Mouse (Mus musculus) heart, embryonic 15.5 days (tissue): ENCODE results near the gene Foxn3. TPM values are rescaled to one million over a fixed set of nuclear protein-coding genes. Genes with fewer than 3 reads are reported as not detected.

Experiments
- ATAC-seq: fragments of 200-750 bp; cut with Nextera tagmentation; replicated peaks from 2 replicates; pipeline ENCODE4 v1.8.0; 2017; ENCODE audit warnings: low read depth, moderate TSS enrichment; ENCODE audit not compliant: insufficient number of reproducible peaks, insufficient read depth, low FRiP score
- H3K27ac ChIP-seq: fragments of 300-500 bp; sonication (generic); 2 replicates; pipeline ENCODE4 v1.5.1; 2015; ENCODE audit warnings: mild to moderate bottlenecking, inconsistent platforms
- H3K27me3 ChIP-seq: fragments of 300-500 bp; sonication (generic); 2 replicates; pipeline ENCODE4 v1.6.1; 2015; ENCODE audit warnings: inconsistent platforms
- H3K36me3 ChIP-seq: fragments of 300-500 bp; sonication (generic); 2 replicates; pipeline ENCODE4 v1.6.1; 2015; ENCODE audit warnings: mild to moderate bottlenecking, inconsistent platforms
- H3K4me1 ChIP-seq: fragments of 300-500 bp; sonication (generic); replicated peaks from 2 replicates; pipeline ENCODE4 v1.6.1; 2015; ENCODE audit warnings: inconsistent platforms
- H3K4me2 ChIP-seq: fragments of 300-500 bp; sonication (generic); 2 replicates; pipeline ENCODE4 v1.6.1; 2015; ENCODE audit warnings: inconsistent platforms, mild to moderate bottlenecking, moderate library complexity
- H3K4me3 ChIP-seq: fragments of 300-500 bp; sonication (generic); 2 replicates; pipeline ENCODE4 v1.5.1; 2015; ENCODE audit warnings: mild to moderate bottlenecking, inconsistent platforms
- H3K9ac ChIP-seq: fragments of 300-500 bp; sonication (generic); 2 replicates; pipeline ENCODE4 v1.6.1; 2015; ENCODE audit warnings: mild to moderate bottlenecking, inconsistent platforms
- H3K9me3 ChIP-seq: fragments of 300-500 bp; sonication (generic); replicated peaks from 2 replicates; pipeline ENCODE4 v1.6.1; 2016; ENCODE audit warnings: inconsistent platforms
- WGBS: fragments of 180-500 bp; shearing (Covaris S2); methylation state at CpG from one replicate; pipeline ENCODE4 v1.1.7; 2015; ENCODE audit warnings: mixed read lengths; 5-methylcytosine and 5-hydroxymethylcytosine counted together
- polyA plus RNA-seq: library from polyadenylated mRNA; unstranded; fragments of >200 nt; fragmentation: Nextera tagmentation; extraction: Ambion mirVana; gene quantifications from 2 replicates; pipeline ENCODE4 v1.2.1, GENCODE M21; 2015

Gene Foxn3
- polyA plus RNA-seq, 1 experiment from 2014 or later = 57.5 TPM

DNA sequence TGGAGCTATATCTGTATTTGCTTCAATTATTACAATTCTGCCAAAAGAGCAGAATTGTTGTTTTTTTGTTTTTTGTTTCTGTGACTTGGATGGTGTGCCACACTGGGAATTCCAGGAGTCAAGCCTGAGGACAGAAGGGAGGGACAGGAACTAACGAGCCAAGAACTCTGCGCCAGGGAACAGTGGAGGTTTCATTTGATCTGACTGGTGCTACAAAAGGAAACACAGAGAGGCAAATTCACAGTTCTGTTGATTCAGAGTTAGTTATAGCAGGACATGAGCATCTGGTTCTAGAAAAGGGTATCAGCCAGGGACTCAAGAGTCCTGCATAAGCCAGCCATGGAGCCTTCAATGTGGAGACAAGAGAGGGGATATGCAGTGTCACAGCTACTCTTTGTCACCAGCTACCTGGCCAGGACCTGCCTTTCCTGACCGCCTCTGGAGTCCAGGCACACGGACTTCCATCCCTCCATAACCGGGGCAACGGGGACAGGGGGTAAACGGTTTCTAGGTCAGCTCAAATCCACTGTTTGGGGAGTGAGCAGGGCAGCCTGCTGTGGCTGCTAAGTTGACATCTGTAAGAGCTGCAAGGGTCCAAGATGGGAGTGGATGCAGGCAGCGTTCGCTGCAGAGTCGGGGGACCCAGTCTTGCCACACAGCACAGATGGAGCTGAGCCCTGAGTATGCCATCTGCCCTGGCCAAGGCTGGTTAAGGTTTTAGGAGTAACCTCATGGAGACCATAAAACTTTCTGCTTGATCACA is 316.2 kb downstream of the Foxn3 start:
- Histone ChIP-seq H3K27ac (no peak overlapping the region), H3K9ac (no peak overlapping the region), H3K27me3 (no peaks in the 10 kb centered on the region), H3K4me1 (peaks cover 29% of the 10 kb centered on the region), H3K36me3 (no peaks in the 10 kb centered on the region), H3K4me3 (no peak overlapping the region), H3K4me2 (no peak overlapping the region), H3K9me3 (no peaks in the 10 kb centered on the region)
- 83% methylated on average over 10 of the region's 10 CpGs for WGBS
- 0 out of 2 replicates have a peak, but pooled peaks have one; percentile 10 for ATAC-seq

DNA sequence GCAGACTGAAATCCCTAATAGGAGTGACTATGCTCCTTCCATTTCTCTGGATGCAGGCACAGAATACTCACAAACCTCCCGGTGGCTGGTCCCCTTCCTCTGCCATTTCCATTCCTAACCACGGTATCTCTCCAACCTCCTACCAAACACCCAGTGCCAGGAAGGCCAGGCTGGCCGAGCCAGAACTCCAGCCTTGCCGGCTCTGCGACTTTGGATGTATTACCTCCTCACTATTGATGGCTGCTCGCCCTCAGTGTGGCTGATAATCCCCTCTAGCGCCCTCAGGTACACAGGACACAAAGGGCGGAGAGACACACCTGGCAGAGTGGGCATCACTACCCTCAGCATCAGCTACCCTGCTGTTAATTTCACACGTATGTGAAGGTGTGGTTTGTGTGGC is 318.7 kb downstream of the Foxn3 start:
- no peak overlapping the region for H3K27ac ChIP-seq

DNA sequence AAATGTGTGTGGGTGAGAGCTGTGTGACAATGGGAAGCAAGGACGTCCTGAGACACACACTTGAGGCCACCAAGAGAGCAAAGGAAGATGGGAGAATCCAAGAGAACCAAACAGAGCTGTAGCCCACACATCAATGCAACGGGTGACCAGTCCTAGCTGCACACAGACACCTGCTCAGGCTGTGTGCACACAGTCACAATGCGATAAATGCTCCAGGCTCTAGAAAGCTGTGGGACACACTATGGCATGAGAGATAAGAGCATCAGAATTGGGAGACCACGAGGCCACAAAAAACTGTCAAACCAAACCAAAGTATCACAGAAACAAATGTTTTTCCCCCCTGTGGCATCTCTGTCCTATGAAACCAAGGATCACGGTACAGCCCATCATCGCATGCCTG is 319.1 kb downstream of the Foxn3 start:
- no peak overlapping the region for H3K27ac ChIP-seq
- H3K27me3 ChIP-seq = no peaks in the 10 kb centered on the region
- no peak overlapping the region for H3K9ac ChIP-seq
- H3K4me1 ChIP-seq = peaks cover 27% of the 10 kb centered on the region
- WGBS = 80% methylated on average over 6 of the region's 6 CpGs
- H3K4me2 ChIP-seq = no peak overlapping the region
- H3K36me3 ChIP-seq = no peaks in the 10 kb centered on the region
- H3K9me3 ChIP-seq = no peaks in the 10 kb centered on the region
- ATAC-seq = no peak
- H3K4me3 ChIP-seq = no peak overlapping the region

More for the DNA sequence above, 318.7 kb downstream of the Foxn3 start:
- Histone ChIP-seq H3K36me3 (no peaks in the 10 kb centered on the region), H3K9me3 (no peaks in the 10 kb centered on the region), H3K9ac (no peak overlapping the region), H3K4me2 (no peak overlapping the region), H3K4me3 (no peak overlapping the region), H3K4me1 (peaks cover 25% of the 10 kb centered on the region), H3K27me3 (no peaks in the 10 kb centered on the region)
- ATAC-seq = no peak
- 88% methylated on average over 9 of the region's 9 CpGs for WGBS

DNA sequence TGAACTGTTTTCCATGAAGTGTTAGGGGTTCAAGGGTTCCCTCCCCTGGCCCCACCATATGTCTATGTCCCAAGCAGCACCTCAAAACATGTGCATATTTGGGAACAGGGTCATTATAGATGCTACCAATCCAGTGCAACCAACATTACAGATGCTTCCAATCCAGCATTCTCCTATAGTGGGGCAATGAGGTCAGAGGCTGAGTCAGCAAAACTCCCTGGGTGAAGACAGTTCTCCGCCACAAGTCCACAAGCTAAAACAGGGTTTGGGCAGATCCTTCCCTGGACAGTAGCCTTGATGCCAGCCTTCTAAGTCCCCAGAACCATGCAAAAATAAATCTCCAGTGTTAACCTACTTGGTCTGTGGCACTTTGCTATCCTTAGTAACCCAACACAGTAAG is 320.1 kb downstream of the Foxn3 start:
- 84% methylated on average over 1 of the region's 1 CpGs for WGBS
- ATAC-seq = no peak
- H3K9ac ChIP-seq = no peak overlapping the region

DNA sequence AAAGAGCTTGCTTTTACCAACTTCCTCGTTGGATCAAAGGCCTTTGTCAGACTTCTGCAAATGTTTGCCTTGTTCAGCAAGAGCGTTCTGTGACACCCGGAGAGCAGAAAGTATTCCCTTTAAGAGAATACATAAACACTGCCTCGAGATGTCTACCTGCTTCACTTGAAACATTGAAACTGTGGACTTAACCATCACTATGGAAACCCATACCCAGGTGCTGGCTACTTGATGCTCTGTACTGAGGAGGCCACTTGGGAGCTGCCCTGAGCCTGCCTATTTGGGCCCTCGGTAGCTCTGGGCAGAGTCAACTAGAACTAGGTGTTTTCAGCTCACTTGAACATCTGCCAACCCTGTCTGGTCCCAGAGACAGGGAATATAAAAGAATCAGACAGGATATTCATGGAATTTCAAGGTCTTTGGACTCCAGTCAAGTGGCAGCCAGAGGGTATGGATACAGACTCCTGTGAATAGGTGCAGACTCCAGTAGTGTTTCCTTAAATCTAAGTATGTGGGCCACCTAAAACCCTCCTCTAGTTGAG is 323.1 kb downstream of the Foxn3 start:
- Histone ChIP-seq H3K36me3 (no peaks in the 10 kb centered on the region), H3K4me3 (no peak overlapping the region), H3K27me3 (no peaks in the 10 kb centered on the region), H3K4me2 (no peak overlapping the region), H3K9me3 (no peaks in the 10 kb centered on the region), H3K4me1 (peaks cover 28% of the 10 kb centered on the region), H3K9ac (no peak overlapping the region), H3K27ac (peak overlapping the region; percentile 21; the same call in 1 of the 2 replicates)
- WGBS = 60% methylated on average over 5 of the region's 5 CpGs
- no peak for ATAC-seq

More for the DNA sequence above, 320.1 kb downstream of the Foxn3 start:
- Histone ChIP-seq H3K4me1 (peaks cover 28% of the 10 kb centered on the region), H3K4me3 (no peak overlapping the region), H3K4me2 (no peak overlapping the region), H3K9me3 (no peaks in the 10 kb centered on the region), H3K27me3 (no peaks in the 10 kb centered on the region), H3K36me3 (no peaks in the 10 kb centered on the region), H3K27ac (no peak overlapping the region)

DNA sequence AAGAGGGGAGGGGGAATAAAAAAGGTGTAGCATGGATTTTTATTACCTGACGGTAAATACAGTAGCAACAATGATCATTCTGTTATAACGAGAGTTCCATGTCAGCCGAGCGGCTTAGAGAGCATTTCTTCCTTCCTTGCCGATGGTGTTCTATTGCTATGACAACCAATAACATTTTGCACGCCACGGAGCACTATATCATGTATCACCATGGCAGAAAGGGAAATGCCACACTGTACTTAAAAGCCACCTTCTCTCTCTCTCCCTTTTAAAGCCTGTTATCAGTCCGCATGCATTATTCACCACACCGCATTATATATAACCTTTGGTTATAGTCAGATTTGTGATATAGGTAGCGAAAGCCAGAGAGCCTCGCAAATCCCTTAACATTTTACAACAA is 323.6 kb downstream of the Foxn3 start:
- no peak for ATAC-seq
- no peaks in the 10 kb centered on the region for H3K27me3 ChIP-seq
- no peak overlapping the region for H3K4me2 ChIP-seq
- WGBS = 72% methylated on average over 11 of the region's 11 CpGs
- no peak overlapping the region for H3K4me3 ChIP-seq
- no peaks in the 10 kb centered on the region for H3K9me3 ChIP-seq
- peaks cover 26% of the 10 kb centered on the region for H3K4me1 ChIP-seq
- H3K36me3 ChIP-seq = no peaks in the 10 kb centered on the region
- H3K27ac ChIP-seq = peak overlapping the region; percentile 21; the same call in 1 of the 2 replicates
- no peak overlapping the region for H3K9ac ChIP-seq

DNA sequence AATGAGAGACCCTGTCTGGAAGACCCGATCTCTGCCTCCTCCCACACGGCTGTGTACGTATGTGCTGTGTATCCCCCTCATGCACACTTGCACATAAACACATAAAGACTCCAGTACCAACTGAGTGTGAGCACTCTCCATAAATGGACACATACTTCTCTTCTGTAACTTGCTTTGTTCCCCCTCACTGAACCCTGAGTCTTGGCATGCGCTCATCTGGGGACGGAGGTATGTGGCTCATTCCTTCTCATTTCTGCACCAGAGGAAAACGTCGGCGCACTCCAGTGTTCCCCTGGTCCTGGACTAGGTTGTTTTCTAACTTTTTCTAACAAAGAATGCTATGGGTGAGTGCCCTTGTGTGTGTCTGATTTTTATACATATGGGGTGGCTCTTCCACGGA is 325.9 kb downstream of the Foxn3 start:
- Histone ChIP-seq H3K9me3 (no peaks in the 10 kb centered on the region), H3K4me1 (peaks cover 44% of the 10 kb centered on the region), H3K27me3 (no peaks in the 10 kb centered on the region), H3K9ac (no peak overlapping the region), H3K27ac (no peak overlapping the region), H3K36me3 (no peaks in the 10 kb centered on the region), H3K4me3 (no peak overlapping the region), H3K4me2 (no peak overlapping the region)
- ATAC-seq = no peak
- 84% methylated on average over 9 of the region's 9 CpGs for WGBS

DNA sequence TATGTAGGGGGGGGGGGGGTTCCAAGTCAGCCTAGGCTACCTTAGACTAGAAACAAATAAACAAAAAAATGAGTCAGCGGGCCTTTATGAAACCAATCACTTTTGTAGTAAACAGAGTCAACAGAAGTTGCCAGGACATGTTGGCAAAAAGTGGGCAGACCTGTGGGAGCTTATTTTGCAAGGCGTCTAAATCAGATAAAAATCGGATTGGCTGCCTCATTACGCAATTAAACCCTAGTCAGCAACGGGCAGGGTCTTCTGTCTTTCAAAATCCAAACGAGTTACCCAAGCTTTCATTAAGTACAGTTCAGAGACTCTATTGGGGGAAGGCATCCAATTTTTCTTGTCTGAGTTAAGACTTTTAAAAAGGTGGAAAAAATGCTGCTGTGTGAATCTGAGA is 329.0 kb downstream of the Foxn3 start:
- Histone ChIP-seq H3K9ac (no peak overlapping the region), H3K27me3 (no peaks in the 10 kb centered on the region), H3K36me3 (no peaks in the 10 kb centered on the region), H3K27ac (no peak overlapping the region), H3K4me2 (no peak overlapping the region), H3K4me1 (peaks cover 31% of the 10 kb centered on the region), H3K4me3 (no peak overlapping the region), H3K9me3 (no peaks in the 10 kb centered on the region)
- WGBS = 62% methylated on average over 6 of the region's 6 CpGs
- no peak for ATAC-seq

DNA sequence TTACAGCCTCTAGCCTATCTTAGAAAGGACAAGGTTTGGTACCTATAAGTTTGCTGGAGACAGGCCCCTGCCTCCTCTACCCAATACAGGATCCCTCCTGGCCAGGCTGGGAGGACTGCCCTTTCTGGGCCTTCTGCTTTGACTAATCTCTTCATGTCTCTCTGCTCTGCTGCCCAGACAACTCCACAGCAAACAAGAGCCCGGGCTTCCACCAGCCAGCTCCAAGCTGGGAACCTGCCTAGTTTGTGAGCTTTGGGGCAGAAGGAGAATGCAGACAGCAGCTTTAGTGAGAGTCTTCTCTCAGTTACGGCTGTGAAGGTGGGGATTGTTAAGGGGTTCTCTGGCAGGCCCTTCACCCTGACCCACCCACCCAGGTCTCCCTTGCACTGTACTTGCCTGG is 330.0 kb downstream of the Foxn3 start:
- no peak for ATAC-seq
- peaks cover 26% of the 10 kb centered on the region for H3K4me1 ChIP-seq
- H3K4me2 ChIP-seq = no peak overlapping the region
- WGBS = 63% methylated on average over 2 of the region's 2 CpGs
- peak overlapping the region; percentile 55 for H3K27ac ChIP-seq
- H3K36me3 ChIP-seq = no peaks in the 10 kb centered on the region
- H3K27me3 ChIP-seq = no peaks in the 10 kb centered on the region
- H3K4me3 ChIP-seq = no peak overlapping the region
- no peaks in the 10 kb centered on the region for H3K9me3 ChIP-seq
- no peak overlapping the region for H3K9ac ChIP-seq

DNA sequence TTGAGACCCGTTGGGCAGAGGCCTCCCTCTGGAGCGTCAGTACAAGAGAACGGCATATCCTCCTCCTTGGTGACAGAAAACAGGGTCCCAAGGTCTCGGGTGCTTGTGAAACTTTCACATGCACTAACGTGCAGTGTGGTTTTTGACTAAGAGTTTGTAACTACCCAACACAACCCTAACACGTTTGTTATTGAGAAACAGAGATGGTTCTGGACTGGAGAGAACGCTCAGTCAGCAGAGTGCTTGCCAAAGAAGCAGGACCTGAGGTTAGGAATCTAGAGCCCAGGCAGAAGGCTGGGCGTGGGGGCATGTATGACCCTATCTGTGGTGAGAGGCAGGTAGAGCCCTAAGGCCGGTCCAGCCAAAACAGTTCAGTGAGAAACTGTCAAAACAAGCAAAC is 330.9 kb downstream of the Foxn3 start:
- Histone ChIP-seq H3K9me3 (no peaks in the 10 kb centered on the region), H3K4me2 (no peak overlapping the region), H3K36me3 (no peaks in the 10 kb centered on the region), H3K27ac (no peak overlapping the region), H3K9ac (no peak overlapping the region), H3K27me3 (no peaks in the 10 kb centered on the region), H3K4me1 (peaks cover 26% of the 10 kb centered on the region), H3K4me3 (no peak overlapping the region)
- no peak for ATAC-seq
- 81% methylated on average over 9 of the region's 9 CpGs for WGBS

DNA sequence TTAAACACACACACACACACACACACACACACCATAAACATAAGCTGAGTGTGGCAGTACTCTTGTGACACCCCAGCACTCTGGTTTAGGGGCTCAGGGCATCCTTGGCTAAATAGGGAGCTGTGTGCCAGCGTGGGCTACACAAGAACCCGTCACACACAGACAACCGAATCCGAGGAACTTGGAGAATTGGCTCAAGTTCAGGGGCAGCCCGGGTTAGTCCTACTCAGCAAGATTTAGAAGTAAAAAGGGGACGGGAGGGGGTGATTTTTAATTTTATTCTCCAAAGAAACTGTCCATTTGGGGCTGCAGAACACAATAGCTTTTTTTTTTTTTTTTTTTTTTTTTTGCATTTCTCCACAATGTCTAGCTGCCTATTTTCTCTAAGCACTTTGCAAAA is 332.1 kb downstream of the Foxn3 start:
- Histone ChIP-seq H3K4me3 (no peak overlapping the region), H3K36me3 (no peaks in the 10 kb centered on the region), H3K9me3 (no peaks in the 10 kb centered on the region), H3K27ac (no peak overlapping the region), H3K4me1 (peaks cover 29% of the 10 kb centered on the region), H3K4me2 (no peak overlapping the region), H3K27me3 (no peaks in the 10 kb centered on the region), H3K9ac (no peak overlapping the region)
- WGBS = 76% methylated on average over 6 of the region's 6 CpGs
- ATAC-seq = no peak

DNA sequence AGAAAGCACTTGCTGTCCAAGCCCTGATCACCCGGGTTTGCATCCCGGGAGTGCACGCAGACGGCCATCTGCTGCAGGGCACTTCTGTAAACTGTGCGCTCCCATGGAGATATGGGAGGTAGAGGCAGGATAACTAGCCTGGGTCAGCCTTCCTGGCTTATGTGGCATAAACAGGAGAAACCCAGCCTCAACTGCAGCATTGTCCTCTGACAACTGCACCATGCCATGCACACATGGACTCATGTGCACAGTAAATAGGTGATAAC is 332.7 kb downstream of the Foxn3 start:
- Histone ChIP-seq H3K4me1 (peaks cover 29% of the 10 kb centered on the region), H3K27ac (no peak overlapping the region), H3K9me3 (no peaks in the 10 kb centered on the region), H3K9ac (no peak overlapping the region), H3K36me3 (no peaks in the 10 kb centered on the region), H3K4me2 (no peak overlapping the region), H3K4me3 (no peak overlapping the region), H3K27me3 (no peaks in the 10 kb centered on the region)
- WGBS = 77% methylated on average over 5 of the region's 5 CpGs
- no peak for ATAC-seq
